Mouse (Mus musculus) ES-E14 (cell line): ENCODE data around the gene Lcn3.

Experiments used
- CHD2 ChIP-seq: IDR thresholded peaks from 2 replicates; pipeline ENCODE4 v1.6.1; 2014; ENCODE audit warnings: mild to moderate bottlenecking, low read depth, low read length, inconsistent platforms
- HCFC1 ChIP-seq: IDR thresholded peaks from 2 replicates; pipeline ENCODE4 v1.6.1; 2012; ENCODE audit warnings: low read length, inconsistent platforms, borderline replicate concordance; ENCODE audit not compliant: insufficient read depth

DNA sequence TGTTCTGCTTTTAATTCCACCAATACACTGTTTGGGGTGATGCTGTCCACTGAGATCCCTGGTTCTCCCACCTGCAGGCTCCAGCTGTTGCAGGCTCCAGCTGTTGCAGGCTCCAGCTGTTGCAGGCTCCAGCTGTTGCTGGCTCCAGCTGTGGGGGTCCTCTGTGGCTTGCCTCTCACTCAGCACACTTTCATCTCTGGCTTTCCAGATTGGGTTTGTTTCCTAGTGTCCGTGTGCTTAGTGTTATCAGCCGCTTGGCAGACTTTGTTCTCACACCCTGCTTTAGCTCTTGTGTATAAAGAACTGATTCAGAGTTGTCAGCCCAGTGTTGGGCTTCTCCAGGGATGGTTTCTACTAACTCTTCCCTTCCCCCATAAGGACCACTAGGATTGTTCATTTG lies 32.3 kb downstream of the Lcn3 start:
- TF ChIP-seq HCFC1 (no peak), CHD2 (no peak)
